Mouse (Mus musculus) mouse embryonic stem cell (cell line): ENCODE results near the gene H2afx.
"Not testable (repeated sequence)": the region's sequence is repeated elsewhere in the genome, so short reads cannot be mapped to it uniquely, and the experiment has no call there.

Source experiments
- in situ Hi-C, 2 experiments: fragments of 300-500 bp; cut with MboI; formaldehyde crosslinking; loops; 1 replicate in 1 of 2; 3 replicates in 1 of 2; pipeline ENCODE4 v1.14.3; 2019 to 2020; ENCODE audit warnings: low sequenced_read_pairs in 2 of 2, low pct_unique_long_range_greater_than_20kb in 1 of 2, mixed read lengths in 1 of 2; ENCODE audit not compliant: unreplicated experiment in 1 of 2

H2afx gene

GRCm38 (mm10) chr9:44335331-44336092 lies 1.0 kb downstream of the H2afx start:
- in situ Hi-C loops, result no loop called here

GRCm38 (mm10) chr9:44336093-44336406 lies 1.6 kb downstream of the H2afx start:
- in situ Hi-C loops, result no loop called here

- in situ Hi-C loops, result not testable (repeated sequence)
Measured at GRCm38 (mm10) chr9:44336513-44336912, 2.0 kb downstream of the H2afx start.

DNA sequence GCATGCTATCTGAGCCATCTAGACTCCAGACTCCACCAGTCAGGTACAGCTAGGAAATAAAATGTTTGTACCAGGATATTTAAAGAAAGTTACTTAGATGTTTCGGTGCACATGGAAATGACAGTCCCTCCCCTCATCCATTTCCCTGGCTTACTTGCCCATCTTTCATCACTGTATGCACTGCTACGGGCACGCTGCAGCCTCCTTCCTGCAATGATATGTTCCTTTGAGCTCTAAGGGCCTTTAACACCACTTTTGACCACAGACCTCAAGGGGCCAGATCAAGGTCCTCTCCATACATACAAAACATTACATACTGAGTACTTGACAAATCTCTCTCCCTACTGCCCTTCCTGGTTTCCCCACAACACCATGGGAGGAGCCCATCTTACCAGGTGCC lies 2.5 kb downstream of the H2afx start:
- in situ Hi-C loops, result no loop called here

DNA sequence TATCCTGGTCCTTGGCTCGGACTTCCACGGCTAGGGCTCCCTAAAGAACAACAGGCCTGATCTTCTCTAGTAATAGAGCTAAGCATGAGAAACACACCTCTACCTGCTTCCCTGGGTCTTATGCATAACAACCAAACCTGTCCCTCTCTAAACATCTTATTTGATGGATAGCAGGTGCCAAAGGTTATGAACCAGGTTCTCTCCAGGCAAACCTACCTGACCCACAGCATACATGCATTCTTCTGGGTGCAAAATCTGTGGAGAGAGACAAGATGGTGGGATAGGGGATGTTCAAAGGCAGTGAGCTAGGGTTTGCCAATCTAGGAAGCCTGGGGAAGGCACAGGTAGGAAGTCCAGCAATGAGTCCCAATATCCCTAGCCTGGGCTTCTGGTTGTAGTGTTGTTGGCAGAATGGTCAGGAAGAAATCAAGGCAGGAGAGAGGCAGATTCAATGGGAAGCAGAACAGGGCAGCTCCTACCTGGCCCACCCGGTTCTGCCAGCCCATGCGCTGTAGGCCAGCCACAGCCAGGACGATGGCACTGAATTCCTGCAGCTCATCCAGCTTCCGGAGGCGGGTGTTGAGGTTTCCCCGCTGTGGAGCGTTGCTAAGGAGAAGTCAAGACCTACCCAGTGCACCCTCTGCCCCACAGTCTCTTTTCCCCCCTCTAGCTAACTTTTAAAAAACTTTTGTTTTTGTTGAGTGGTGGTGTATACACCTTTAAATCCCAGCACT lies 3.1 kb downstream of the H2afx start:
- in situ Hi-C loops, result no loop called here

- in situ Hi-C loops, result no loop called here
Measured at GRCm38 (mm10) chr9:44338574-44338973, 4.1 kb downstream of the H2afx start.

DNA sequence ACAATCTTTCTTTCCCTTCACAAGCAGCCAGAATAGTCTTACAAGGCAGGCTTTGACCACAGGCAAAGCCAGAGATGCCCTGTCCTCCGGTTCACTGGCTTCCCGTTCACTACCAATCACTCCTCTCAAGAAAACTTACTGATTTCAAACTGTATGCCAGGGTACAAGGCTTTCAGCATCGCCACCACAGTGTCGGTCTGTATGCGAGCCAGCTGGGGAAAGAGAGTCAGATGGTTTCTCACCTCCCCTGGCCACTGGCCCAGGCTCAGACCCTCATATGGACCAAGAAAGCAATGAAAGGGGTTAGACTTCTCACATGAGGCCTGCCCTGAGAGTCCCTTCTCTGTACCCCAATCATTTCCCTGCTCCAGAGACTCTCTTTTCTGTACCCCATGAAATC lies 7.0 kb downstream of the H2afx start:
- in situ Hi-C loops, result no loop called here

DNA sequence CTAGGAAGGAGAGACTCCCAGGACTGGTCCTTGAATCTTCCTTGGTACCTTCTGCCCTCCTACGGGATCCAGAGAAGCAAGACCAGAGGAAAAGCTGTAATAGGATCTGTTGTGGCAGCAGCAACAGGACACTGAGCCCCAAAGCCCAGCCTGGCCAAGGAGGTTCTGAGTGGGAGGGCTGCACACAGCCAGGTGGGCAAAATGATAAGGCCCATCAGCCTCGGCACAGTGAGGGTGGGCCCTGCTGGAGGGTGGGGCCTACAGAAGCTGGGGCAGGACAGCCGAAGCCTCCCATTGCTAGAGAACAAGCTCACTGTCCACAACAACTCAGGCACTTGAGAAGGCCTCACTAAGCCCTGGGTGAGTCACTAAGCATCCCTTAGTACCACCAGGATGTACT lies 7.7 kb downstream of the H2afx start:
- in situ Hi-C loops, result no loop called here

DNA sequence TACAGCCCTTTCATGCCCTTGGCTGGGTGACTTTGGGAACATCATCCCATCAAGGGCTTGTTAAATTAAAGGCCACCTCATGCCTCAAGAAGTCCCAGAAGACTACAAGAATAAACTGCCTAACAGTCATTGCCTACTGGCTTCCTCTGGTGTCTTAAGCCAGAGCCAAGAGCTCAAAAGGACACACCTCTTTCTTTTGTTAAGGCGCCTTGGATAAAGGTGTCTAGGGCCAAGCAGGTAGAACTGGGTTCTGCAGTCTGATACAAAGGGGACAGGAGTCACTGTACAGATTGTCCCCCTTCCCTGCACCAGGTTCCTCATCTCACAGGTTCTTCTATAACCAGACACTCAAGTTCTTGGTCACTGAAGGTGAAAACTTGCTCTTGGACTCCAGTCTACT lies 8.1 kb downstream of the H2afx start:
- in situ Hi-C loops, result no loop called here

GRCm38 (mm10) chr9:44343290-44343689 lies 8.8 kb downstream of the H2afx start:
- in situ Hi-C loops, result no loop called here

GRCm38 (mm10) chr9:44343781-44344421 lies 9.4 kb downstream of the H2afx start, which contains the start of gene Hmbs:
Gene Hmbs (minus strand): TSS chr9:44344228.
- in situ Hi-C loops, result no loop called here

DNA sequence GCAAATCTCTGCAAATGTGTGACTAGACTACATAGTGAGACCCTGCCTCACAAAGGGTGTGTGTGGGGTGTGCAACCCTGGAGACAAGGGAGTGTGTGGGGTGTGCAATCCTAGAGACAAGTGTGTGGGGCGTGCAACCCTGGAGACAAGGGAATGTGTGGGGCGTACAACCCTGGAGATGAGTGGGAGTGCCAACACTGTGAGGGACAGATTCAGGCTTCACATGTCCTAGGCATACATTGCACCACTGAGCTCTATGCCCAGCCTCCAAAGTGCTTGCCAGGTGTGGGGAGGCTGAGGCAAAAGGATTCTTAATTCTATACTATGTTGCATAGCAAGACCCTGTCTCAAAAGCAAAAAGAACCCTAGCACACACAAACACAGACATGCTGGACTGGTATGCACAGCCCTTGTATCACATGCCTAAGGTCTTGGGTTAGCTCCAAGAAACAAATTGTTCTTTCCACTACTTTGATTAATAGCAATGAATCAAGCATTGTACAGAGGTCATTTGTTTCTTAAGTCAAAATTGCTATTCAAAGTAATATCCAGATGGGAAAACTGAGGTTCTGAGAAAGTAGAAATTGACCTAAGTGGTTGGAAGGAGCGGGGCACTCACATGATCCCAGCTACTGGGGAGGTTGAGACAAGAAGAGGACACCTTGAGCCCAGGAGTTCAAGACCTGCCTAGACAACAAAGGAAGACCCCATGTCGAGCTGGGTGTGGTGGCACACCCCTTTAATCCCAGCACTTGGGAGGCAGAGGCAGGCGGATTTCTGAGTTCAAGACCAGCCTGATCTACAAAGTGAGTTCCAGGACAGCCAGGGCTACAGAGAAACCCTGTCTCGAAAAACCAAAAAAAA lies 11.3 kb downstream of the H2afx start:
- in situ Hi-C loops, result no loop called here

GRCm38 (mm10) chr9:44347166-44347565 lies 12.7 kb downstream of the H2afx start:
- in situ Hi-C loops, result no loop called here

DNA sequence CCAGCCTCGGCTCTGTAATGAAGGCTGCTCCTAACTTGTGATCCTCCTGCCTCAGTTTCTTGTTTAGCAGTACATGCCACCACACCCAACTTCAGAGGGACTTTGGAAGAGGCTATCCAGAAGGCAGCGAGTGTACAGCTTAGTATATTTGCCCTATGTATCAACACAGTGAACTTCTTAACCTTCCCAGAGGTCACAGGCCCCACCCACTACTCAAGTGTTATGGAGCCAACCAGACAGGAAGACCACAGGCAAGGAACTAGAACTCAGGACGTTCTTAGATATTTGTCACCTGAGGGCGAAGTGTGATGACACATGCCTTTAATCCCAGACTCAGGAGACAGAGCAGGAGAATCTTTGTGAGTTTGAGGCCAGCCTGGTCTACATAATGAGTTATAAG lies 13.1 kb downstream of the H2afx start:
- in situ Hi-C loops, result no loop called here

GRCm38 (mm10) chr9:44348546-44348945 lies 14.1 kb downstream of the H2afx start:
- in situ Hi-C loops, result no loop called here

DNA sequence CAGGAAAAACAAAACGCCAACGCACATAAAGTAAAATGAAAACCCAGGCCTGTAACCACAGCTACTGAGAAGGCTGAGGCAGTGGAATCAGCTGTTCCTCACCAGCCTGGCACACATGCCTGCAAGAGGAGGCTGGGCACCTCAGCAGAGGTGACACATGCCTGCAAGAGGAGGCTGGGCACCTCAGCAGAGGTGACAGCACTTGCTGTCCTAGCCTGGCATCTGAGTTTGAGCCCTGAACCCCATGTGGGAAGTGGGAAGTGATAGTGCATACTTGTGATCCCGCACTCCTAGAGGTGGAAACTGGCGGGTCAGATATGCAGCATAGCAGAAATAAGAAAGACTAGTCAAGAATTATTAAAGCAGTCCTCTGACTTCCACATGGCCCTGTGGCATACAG lies 16.9 kb downstream of the H2afx start:
- in situ Hi-C loops, result no loop called here

GRCm38 (mm10) chr9:44352337-44352736 lies 17.8 kb downstream of the H2afx start:
- in situ Hi-C loops, result no loop called here

- in situ Hi-C loops, result no loop called here
Measured at GRCm38 (mm10) chr9:44353142-44353541, 18.6 kb downstream of the H2afx start.

- in situ Hi-C loops, result no loop called here
Measured at GRCm38 (mm10) chr9:44357207-44357606, 22.7 kb downstream of the H2afx start.
